Mouse (Mus musculus) retina, postnatal 7 days (tissue): Measurements from ENCODE around the gene Carmil2.
A peak's percentile ranks its signal among the peaks of the same experiment; 100 is the strongest.

ENCODE experiments used
- DNase-seq: peaks from one replicate; pipeline ENCODE4 v3.0.0-alpha.2; 2012; ENCODE audit warnings: low read depth, low spot score

The Carmil2 gene

DNA sequence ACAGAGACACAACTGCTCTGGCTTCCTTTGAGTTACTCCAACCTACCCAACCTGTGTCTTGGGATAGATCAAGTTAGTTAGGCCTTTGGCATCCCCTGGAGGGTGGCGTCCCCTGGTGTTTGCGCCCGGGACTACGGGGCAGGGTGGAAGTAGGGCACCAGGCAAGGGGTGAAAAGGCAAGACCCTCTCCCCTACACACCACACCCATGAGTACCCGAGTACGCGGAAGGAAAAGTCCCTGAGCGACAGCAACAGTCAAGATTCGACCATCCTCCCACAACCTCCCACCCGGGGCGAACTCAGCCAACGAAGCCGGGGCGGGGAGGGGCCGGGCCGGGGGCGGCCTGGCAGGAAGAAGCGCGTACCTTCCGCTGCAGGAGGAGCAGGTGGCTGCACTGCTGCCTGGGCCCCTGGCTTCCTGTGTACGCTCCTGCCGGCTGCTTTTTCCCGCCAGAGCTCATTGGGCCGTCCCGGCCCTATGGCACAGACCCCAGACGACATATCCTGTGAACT lies at the start of gene Carmil2:
TSS of gene Carmil2 (plus strand) at position 479 of the 513 bp plus-strand sequence.
- no peak for DNase-seq

DNA sequence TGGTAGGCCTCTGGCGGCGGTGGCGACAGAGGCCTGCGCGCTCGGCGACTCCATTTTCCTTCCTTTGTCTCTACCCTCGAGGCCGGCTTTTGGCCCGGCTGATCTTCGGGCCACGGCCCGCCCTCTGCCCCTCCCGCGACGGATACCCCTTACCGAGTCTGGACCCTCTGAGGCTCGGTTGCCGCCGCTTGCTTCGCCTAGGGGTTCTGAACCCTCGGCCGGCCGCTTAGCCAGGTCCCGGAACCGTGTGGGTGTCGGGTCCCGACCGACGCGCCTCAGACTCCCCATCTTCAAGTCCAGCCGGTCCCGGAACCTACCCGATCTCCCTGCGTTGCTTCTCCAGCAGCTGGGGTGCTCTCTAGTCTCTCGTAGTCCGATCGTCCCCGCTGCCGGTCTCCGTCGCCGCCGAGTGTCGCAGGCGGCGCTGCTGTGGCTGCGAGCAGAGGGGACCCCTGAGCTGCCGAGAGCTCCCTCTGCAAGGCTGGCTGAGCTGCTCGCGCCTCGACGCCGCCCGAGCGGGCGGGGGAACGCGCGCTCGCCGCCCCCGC lies 49.0 kb upstream of the Carmil2 start, which contains the start of gene Agrp:
TSS of gene Agrp (minus strand) at position 431 of the 548 bp plus-strand sequence.
- peak; percentile 37 for DNase-seq

GRCm38 (mm10) chr8:105637601-105638041 lies 48.5 kb upstream of the Carmil2 start:
- no peak for DNase-seq

DNA sequence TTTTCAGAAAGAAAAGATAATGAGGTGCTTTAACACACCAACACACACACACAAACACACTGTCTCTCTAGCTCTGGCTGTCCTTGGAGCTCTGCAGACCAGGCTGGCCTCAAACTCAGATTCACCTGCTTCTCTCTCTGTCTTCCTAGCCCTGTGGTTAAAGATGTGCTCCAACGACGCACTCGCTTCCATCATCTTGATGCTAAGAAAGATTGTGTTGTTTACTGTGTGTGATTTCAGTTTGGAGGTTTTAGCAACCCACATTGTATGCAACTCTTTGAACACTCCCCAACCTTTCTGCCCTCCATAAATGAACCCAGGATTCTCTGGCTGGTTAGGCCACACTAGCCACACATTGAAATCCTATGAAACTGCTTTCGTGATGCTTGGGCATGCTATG lies 47.6 kb upstream of the Carmil2 start:
- DNase-seq, result no peak

GRCm38 (mm10) chr8:105639835-105640234 lies 46.2 kb upstream of the Carmil2 start:
- no peak for DNase-seq

GRCm38 (mm10) chr8:105640511-105640910 lies 45.6 kb upstream of the Carmil2 start:
- DNase-seq, result no peak

GRCm38 (mm10) chr8:105645205-105645604 lies 40.9 kb upstream of the Carmil2 start:
- DNase-seq, result no peak

- DNase-seq, result no peak
Measured at GRCm38 (mm10) chr8:105648929-105649328, 37.1 kb upstream of the Carmil2 start.

DNA sequence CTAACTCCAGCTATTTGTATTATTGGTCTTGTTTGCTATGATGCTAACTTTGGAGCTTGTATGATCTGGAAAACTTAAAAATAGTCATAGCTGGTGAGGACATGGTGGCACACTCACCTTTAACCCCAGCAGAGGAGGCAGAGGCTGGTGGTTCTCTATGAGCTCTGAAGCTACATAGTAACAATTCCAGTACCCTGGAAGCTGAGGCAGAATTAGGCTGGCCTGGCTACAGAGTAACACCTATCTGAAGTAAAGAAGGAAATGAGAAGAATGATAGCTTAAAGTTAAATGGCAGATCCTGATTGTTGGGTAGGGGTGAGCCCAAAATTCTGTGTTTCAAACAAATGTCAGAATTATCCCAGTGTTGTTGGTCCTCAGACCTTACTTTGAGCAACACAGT lies 28.4 kb upstream of the Carmil2 start:
- no peak for DNase-seq

- DNase-seq, result no peak
Measured at GRCm38 (mm10) chr8:105661167-105661566, 24.9 kb upstream of the Carmil2 start.

DNA sequence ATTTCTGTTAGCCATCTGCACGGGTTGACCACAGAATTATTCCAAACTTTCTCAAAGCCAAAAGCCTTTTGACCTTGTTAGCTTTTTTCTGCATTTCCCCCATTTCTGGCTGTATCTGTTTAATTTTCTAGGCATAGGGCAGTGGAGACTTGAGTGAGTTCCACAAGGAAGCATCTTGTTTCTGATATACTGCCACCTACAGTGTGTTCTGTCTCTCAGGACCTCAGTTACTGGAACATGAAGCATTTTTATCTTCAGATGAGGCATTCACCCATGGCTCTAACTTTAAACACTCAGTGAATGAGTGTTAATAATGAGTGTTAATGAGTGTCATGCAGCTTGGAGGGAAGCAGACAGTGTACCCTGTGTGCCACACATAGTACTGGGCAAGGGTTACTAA lies 8.2 kb upstream of the Carmil2 start:
- no peak for DNase-seq

DNA sequence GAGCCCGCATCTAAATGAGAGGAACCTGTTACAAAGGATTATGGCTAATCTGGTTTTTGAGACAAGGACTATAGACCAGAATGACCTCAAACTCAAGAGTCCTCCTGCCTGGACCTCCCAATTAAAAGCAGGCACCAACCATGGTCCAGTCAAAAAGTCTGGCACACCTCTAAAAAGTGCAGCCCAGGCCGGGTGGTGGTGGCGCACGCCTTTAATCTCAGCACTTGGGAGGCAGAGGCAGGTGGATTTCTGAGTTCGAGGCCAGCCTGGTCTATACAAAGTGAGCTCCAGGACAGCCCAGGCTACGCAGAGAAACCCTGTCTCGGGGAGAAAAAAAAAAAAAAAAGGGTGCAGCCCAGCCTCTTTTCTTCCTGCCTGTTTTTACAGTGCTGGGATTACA lies 749 bp upstream of the Carmil2 start:
- DNase-seq, result no peak

DNA sequence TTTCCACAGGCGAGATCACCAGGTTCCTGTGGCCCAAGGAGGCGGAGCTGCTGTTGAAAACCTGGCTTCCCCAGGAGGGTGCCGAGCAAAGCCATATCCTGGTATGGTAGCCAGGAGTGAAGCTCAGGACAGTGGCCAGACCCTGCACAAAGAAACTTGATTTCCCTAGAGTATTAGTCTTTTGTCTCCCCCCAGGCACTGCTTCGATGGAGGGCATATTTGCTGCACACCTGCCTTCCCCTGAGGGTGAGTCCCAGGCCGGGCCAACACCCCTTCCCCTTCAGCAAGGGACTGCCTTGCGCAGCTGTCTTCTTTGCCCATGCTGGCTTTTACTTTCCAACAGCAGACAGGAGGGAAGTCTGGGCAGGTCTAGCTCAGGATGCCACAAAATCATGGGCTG lies 477 bp downstream of the Carmil2 start:
- no peak for DNase-seq

DNA sequence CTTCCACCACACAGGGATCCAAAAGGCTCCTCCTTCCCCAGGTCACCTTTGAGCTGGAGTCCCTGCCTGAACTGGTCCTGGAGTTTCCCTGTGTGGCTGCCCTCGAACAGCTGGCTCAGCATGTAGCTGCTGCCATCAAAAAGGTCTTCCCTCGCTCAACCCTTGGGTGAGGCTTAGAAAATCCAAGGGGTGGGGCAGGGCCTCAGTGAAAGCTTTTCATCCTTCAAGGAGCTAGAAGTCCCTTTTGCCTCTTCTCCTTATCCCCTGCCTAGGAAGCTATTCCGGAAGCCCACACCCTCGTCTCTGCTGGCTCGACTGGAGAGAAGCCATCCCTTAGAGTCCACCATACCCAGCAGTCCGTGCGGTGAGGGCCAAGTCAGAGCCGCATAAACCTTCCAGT lies 1.4 kb downstream of the Carmil2 start:
- DNase-seq, result no peak

- no peak for DNase-seq
Measured at GRCm38 (mm10) chr8:105688242-105688752, 2.2 kb downstream of the Carmil2 start.

DNA sequence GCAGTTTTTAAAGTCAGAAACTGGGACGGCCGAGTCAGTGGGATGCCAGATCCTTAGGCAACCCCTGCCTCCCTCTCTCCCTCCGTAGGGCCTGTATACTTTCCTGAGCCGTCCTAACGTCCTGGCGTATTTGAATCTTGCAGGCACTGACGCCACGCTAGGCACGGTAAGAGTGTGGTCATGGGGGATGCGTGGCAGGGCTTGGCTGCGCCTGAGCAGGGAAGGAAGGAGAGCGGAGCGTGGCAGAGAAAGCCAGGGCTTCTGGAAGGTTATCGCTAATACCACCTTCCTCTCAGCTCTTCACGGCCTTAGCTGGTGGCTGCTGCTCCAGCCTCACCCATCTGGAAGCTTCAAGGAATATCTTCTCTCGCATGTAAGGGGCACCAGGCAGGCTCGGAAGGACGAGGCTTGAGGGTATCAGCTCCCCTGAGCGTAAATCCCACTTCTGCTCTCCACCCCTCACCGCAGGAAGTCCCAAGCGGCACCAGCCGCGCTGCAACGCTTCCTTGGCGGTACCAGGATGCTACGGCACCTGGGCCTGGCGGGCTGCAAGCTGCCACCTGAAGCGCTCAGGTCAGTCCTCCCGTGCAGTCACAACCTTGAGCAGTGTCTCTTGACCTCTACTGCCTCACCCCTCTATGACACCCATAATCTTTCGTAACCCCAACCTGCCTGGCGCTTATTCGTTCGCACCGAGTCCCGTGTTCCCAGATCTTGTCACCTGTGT lies 3.3 kb downstream of the Carmil2 start:
- DNase-seq, result no peak

DNA sequence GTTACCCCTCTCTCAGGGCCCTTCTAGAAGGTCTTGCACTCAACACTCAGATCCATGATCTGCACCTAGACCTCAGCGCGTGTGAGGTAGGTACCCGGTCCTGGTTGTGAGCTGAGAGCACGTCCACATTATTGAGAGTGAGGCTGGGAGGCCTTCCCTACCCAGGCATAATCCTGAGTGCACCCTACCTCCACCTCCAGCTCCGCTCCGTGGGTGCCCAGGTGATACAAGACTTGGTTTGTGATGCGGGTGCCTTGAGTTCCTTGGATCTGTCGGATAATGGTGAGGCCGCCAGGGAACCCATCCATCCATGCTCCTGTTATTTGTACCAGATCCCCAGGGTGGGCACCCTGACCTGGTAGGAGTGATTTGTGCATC lies 3.9 kb downstream of the Carmil2 start:
- DNase-seq, result no peak

- no peak for DNase-seq
Measured at GRCm38 (mm10) chr8:105690978-105691377, 4.9 kb downstream of the Carmil2 start.

GRCm38 (mm10) chr8:105692449-105693182 lies 6.5 kb downstream of the Carmil2 start:
- no peak for DNase-seq

DNA sequence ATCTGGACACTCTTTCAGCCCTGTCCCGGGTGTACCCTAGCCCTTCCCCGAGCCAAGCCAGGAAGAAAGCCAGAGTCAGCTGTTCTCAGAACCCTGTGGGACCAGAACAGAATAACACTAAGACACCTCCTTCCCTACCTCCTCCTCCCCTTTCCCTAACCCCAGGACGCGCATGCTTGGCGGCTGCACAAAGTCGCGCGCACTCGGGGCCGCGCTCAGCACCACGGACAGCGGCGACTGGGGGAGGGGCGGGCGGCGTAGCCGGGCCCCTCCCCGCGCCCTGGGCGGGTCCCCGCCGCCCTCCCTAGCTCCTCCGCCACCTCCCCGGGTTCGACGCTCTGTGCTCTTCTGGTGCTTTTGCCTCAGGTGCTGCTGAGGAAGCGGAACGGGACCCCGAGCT lies 7.6 kb downstream of the Carmil2 start:
- DNase-seq, result no peak

- DNase-seq, result no peak
Measured at GRCm38 (mm10) chr8:105694051-105694799, 8.2 kb downstream of the Carmil2 start.
